Mouse (Mus musculus) kidney, adult 2 months (tissue): Measurements from ENCODE around the gene Ppm1f.

Experiments used
- CTCF ChIP-seq: fragments of 200-500 bp; conservative IDR thresholded peaks from 2 replicates; pipeline ENCODE4 v1.5.1; 2011; ENCODE audit warnings: low read depth, mild to moderate bottlenecking, control low read depth, low read length, moderate library complexity, mixed read lengths; ENCODE audit not compliant: insufficient read depth, insufficient read length
- POLR2A ChIP-seq: fragments of 200-500 bp; IDR thresholded peaks from one replicate; pipeline ENCODE4 v1.6.1; 2011; ENCODE audit warnings: low read depth, low read length, control low read depth

DNA sequence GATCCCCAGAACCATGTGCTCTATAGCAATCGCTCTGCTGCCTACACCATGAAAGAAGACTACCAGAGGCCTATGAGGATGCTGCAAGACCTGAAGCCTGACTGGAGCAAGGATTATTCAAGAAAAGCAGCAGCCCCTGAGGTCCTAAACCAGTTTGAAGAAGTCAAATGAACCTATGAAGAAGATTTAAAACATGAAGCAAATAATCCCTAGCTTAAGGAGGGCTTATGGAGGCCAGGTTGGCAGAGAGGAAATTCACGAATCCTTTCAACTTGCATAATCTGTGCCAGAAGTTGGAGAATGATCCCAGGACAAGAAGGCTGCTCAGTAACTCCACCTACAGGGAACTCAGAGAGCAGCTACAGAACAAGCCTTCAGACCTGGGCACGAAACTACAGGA lies 43.9 kb upstream of the Ppm1f start:
- TF ChIP-seq CTCF: no peak
- no peak for TF ChIP-seq POLR2A
